Mouse (Mus musculus): Measurements from ENCODE around the gene Pgs1.

Pgs1 gene

DNA sequence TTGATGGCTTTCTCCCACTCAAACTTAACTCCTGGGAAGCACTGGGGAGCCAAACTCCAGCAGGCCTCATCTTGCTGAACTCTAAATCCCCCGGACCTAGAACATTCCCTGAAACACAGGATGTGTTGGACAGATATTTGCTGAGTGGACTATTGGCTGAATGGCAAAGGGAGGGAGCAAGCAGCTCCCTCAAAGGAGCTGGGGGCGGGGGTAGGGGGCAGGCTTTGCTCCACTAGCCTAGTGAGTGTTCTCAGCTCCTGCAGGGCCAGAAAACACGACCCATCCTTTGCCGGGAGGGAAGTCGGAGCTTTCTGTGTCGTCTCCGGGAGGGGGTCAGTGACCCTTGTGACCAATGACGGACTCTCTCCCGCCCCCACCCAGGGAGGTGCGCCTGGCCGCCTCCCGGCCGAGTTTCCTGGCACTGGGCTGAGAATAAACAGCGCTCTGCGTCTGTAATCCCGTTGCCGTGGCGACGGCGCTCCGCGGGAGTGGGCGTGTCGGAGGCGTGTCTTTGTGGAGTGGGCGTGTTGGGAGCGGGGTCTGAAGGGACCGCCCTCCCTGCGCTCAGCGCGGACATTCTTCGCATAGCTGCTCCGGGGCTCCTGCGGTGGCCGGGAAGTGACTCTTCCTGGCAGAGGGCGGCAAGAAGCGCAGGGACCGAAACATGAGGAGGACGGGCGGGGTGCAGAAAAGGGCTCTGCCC lies 22.9 kb upstream of the Pgs1 start:
- DNase-seq (ENCODE audit: low spot score), result peak; percentile 93

DNA sequence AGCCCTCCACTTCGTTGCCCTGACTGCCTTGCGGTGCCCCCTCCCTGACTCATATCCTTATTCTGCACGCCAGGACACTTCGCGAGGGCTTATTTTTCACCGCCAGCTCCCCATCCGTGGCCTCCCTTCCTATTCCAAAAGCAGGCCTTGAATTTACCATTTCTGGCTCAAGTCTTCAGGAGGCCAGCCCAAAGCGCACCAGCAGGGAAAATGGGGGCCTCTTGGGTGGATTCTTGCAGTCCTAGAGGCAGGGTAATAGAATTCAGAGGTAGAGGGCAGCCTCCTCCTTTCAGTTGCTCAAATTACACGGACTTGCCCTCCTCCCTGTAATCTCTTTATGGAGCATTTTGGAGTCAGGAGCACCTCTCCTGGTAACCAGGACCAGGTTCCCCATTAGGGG lies 22.2 kb upstream of the Pgs1 start:
- DNase-seq (ENCODE audit: low spot score), result no peak

DNA sequence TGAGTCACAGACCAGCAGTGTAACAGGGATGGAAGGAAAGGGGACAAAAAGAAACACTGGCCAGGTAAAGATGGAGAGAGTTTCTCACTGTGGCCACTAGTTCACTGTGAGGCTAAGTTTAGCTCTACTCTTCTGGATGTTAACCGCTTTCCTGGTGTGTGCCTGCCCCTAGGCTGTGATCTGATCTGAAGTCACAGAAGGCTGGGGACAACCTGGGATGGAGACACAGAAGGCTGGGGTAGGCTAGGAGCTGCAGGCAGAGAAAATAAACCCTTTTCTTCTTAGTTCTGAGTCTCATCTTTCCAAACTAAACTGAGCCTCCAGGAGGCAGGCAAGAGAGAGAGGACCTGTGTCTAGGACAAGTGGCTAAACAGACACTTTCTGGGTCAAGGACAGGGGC lies 21.8 kb upstream of the Pgs1 start:
- DNase-seq (ENCODE audit: low spot score), result no peak

DNA sequence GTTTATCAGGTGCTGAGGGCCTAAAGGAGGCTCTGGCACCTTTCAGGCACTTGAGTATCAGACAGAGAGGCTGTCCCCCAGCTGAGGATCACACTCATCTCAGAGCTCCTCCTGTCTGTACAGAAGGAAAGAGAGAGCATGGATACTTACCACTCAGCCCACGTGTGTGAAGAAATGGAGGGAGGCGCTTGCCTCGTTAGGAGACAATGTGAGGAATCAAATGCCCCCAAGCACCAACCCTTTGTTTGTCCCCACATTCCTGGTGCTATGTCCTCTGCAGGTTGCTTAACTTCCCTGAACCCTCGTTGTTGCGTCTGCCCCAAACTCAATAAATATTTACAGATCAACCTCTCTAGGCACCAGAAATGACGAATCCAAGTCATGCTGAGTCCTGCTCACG lies 21.0 kb upstream of the Pgs1 start:
- DNase-seq (ENCODE audit: low spot score), result no peak

DNA sequence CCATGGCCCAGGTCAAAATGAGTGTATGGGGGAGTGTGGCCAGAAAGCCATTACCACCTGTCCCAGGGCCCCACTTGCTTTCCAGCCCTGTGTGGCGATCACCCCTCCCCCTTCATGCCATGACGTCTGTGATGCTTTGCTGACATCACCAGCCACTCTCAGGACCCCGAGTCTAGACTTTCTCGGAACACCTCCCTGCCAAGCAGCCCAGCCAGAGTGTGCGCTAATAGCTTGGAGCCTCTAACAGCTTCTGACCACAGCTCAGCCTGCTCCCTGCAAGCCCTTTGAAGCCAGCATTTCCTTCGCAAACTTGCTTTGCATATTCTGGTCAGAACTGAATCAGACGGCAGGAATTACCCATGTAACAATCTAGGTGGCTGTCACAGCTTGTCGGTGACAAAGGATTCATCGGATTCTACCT lies 20.5 kb upstream of the Pgs1 start:
- no peak for DNase-seq (ENCODE audit: low spot score)

DNA sequence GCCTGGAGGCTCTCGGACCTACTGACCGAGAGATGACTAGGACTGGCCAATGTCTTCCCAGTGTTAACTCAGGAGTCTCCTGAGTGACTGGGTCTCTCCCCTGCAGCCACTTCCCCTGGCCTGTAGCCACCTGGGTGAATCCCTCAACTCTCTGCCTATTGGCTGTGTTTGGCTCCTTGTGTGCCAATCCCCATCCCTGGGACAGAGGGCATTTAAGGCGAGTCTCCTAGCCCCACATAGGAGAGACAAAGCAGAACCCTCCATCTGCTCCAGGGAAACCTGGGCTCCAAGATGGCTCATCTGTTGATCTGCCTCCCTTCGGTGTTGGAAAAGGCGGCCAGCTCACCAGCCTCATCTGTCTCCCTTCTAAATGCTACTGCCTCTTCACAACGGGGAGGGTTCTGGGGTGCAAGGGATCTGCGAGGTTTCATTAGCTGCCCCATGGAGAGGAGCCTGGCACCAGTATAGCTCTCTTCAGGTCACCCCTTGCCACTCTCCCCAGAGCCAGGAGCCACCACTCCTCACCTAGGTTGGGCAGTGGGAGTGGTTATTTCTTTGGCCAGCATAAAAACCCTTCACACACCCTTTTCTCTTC lies 19.5 kb upstream of the Pgs1 start:
- no peak for DNase-seq (ENCODE audit: low spot score)

DNA sequence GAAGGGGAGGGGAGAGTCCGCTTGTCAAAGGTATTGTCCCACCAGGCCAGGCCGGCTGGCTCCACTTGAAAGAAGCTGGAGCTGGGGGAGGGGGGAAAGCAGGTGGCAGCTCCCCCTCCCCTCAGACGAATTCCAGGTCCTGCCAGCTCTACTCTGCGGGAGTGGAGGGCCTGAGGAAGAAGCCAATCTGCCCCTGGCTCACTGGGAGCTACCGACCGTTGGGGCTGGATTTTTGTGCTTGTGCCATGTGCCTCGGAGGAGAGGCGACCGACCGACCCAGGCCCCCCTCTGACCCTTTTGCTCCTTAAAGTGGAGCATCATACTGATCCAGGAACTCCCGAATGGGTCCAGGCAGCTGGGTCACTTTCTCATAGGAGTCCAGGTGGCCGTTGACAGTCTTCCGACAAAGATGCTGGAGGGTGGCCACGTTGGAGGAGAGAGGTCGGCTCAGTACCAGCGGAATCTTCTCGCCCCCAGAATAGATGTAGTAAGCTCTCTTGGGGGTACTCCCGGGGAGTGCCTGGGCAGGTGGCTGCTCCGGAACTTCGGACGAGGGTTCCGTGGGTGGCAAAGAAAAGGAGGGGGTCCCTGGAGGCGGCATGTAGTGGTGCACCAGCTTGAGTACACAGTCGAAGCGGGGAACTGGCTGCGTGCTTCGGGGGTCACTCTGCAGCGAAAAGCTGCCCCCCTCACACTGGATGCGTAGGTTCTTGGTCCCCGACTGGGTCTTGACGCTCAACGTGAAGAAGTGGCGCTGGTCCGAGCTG lies 18.7 kb upstream of the Pgs1 start:
- no peak for DNase-seq (ENCODE audit: low spot score)

DNA sequence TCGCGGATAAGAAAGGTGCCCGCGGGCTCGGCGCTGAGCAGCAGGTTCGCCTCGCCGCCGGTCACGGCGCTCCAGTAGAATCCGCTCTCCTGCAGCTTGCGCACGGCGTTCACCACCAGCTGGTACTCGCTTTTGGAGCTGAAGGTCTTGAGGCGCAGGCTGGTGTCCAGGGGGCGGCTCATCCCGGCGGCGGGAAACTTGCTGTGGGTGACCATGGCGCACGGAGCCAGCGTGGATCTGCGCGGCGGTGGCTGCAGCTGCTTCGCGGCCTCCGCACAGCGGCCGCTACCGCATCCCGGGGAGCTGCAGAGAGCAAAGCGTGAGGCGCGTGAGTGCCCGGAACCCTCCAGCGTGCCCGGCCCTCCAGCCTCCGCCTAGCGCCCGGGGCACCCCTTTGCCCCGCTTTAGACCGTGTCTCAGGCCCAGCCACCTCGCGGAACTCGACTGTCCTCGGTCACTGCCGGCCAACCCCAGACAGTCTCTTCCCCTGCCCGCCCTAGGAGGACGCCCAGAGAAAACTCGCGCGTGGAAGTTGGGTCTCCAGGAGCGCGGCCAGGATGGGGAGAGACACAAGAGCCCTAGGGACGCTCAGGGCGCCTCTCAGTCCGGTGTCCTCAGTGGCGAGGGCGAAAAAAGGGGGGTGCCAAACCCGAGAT lies 17.9 kb upstream of the Pgs1 start:
- DNase-seq (ENCODE audit: low spot score), result no peak

DNA sequence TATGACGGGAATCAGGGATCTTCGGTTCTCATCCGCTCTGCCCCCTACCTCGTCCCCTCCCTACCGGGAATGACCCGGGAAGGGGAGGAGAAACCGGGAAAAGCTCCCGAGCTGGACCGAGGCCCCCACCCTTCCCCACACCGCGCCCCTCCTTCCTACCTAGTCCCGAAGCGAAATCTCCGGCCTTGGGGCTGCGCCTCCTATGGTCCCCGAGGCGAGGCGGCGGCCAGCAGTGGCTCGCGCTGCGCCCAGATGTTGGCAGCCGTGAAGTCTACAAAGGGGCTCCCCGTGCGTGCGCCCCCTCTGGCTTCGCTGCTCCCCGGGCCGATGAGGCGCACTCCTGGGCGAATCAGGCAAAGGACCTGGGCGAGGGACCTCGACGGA lies 17.4 kb upstream of the Pgs1 start:
- no peak for DNase-seq (ENCODE audit: low spot score)

DNA sequence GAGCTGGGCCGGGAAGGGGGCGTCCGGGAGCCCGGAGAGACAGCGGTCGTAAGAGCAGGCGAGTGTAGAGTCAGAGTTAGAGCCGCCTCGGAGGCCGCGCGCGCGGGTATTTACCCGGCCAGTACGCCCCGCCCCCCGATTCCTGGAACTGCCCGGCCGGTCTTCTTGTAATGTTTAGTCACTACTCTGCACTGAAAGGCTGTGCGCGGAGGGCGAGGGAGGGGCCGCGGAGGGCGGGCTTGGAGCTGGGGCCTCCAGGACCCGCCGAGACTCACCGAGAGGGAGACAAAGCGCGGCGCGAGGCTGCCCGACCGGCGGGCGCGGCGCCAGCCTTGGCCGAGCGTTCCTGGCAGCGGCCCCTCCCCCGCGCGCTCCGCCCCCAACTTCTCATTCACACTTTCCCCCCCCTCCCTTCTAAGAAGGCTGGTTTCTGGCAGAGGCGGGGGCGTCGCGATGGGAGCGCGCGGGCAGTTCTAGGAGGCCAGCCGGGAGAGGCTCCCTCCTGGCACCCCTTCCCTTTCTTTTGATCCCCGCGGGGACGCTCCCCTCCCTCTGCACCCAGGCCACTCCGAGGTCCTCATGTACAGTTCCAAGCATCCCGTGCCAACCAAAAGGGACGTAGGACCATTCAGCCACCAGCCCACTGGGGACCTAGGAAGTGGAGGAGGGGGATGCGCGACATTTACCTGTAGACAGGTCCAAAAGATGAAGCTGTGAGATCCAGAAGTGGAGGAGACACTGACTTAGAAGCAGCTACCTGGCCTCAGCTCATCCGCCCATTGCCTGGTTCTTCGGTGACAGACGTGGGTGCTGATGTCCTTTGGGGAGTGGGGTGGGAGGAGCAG lies 16.8 kb upstream of the Pgs1 start:
- peak; percentile 87 for DNase-seq (ENCODE audit: low spot score)

DNA sequence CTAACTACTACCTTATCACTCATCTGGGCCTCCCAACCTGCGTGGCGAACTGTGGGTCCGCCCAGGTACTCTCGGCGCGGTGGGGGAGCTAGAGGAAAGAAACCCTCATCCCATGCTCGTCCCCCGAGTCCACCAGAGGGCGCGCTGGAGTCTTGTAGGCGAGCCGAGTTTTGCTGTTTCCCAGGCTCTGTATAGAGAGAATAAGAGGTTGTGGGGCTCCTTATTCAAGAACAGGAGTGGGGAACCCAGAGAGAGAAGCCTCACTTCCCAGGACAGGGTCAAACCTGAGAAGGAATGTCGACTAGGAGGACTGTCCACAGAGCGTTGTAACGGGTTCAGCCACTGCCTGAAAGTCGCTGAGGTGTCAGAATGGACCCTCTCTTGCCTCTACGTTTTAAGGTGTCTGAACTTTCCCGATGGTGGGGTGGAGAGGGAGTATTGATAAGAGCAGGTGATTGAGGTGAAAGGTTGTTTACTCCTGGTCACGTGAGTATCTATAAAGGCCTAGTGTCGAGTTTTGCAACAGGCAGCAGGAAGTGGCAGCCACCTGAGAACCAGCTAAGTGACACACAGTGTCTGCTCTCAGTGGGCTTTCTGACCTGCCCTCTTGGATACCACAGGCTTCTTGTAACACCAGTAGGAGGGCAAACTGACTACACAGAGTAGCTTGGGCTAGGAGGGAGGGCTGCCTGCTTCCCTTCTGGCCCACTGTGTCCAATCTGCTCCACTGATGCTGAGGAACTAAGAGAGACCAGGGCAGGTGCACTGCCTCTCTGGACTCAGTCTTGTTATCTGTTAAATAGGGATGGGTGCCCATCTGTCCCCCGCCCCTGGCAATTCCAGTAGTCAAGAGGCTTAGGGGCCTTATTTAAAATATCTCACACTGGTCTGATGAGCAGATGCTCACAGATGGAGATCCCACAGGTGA lies 15.9 kb upstream of the Pgs1 start, which contains the start of gene Socs3:
TSS of gene Socs3 (minus strand) at position 103 of the 928 bp plus-strand sequence.
- DNase-seq (ENCODE audit: low spot score), result peak; percentile 76

DNA sequence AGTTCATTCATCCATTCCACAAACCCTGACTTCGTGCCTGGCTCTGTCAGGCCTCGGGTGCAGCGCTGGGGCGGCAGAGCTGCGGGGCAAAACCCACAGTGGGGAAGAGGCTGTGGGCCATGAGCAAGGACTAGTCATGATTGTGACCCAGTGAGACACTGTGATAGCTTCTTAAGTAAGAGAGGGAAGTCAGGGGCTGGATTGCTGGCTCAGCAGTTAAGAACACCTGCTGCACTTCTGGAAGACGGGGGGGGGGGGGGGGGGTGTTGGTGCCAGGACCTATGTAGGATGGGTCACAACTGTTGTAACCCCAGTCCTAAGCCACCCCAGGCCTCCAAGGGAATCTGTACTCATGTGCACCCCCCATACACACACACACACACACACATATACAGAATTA lies 15.0 kb upstream of the Pgs1 start:
- no peak for DNase-seq (ENCODE audit: low spot score)

DNA sequence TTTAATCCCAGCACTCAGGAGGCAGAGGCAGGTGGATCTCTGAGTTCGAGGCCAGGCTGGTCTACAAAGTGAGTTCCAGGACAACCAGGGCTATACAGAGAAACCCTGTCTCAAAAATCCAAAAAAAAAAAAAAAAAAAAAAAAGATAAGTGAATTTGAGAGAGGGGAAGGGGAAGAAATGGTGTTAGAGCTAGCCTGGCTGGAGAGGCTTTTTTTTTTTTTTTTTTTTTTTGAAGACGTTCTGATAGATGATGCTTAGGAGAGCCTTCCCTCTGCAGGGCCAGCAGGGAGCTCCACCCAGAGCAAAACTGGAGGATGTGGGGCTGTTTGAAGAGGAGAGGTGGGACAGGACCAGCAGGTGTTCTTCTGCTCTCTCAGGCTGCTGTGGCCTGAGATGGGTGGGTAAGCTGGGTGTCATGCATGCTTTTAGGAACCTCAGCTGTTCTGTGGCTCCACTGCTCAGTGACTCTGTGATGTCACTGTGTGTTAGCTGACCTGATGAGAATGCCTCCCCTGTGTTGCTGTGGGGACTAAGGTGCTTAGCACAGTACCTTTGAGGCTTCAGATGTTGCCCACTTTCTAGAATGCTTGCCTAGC lies 14.3 kb upstream of the Pgs1 start:
- DNase-seq (ENCODE audit: low spot score), result no peak

DNA sequence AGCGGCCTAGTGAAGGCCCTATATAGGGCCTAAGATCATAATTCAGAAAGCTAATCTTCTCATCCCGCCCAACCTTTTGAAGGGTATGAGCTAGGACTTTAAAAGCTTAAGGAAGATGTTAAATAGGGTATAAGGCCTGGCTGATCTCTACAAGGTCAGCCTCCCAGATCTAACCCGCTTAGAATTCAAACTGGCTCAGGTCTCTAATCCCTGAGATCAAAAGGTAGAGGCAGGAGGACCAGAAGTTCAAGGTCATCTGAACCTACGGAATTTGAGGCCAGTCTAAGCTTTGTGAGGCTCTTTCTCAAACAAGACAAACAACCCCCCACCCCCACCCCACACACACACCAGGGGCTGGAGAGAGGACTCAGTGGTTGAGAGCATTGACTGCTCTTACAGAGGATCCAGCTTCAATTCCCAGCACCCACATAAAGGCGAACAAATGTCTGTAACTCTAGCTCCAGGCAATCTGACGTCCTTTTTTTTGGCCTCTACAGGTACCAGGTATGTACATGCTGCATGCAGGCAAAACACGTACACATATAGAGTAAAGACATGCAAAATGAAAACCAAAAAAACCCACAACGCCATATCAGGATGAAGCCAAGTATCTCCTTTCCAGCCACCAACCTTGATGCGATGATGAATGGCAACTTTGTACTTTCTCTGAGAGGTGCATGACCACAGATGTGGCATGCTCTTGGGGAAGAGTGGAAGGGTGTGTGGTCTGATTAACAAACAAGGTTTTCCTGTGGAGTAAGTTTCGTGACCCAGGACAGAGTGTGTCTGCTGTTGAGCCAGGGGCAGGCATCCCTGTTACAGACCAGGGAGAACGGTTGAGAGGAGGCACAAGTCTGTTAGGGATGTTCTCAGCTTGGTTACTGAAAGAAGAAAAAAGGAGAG lies 13.2 kb upstream of the Pgs1 start:
- DNase-seq (ENCODE audit: low spot score), result no peak

DNA sequence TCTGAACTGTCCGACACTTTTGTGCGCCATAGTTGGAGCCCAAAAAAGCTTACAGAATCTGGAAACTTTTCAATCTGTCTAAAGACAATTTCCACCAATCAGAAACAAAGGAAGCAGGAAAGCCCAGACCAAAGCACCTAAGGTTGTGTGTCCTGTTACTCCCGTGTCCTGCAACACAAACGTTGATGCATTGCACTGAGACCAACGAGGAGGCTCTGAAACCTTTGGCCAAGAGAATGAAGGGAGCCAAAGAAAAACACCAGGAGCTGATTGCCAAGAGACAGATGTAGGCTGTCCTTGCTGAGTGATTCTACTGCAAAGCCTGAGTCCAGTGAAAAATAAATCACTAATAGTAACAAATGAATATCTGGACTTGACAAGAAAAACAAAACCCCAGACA lies 12.5 kb upstream of the Pgs1 start:
- DNase-seq (ENCODE audit: low spot score), result no peak

DNA sequence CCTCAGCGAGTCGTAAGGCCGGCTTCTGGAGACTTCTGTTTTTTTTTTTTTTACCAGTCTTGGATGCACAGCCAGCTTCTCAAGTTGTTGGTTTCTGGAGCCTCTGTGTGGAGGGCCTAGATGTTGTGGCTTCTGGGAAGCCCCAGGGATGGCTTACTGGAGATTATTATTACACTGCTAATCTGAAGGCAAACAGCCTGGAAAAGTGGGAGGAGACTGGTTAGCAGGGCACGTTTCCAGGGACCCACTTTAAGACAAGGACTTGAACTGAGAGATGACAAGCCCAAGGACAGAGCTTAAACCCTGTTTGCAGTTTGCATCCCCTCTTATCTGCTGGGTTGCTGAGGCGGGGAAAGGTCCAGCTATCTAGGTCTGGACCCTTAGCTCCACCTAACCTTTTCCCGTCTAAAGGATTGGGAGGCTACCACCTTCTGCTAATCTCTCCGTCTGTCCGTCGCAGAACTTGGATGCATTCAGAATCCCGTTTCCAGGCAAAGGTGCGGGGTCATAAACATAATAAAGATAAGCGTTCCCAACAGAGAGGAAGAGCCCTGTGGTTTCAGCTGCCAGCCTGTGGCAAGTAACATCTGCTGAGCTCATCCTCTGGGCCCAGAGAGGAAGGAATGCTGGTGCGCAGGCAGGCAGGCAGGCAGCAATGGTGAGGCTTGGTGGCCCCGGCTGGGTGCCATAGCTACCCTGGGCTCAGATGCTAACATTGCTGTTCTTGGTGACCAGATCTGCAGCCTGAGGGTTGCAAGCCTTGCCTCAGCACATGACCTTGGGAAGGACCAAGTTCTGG lies 11.6 kb upstream of the Pgs1 start:
- DNase-seq (ENCODE audit: low spot score), result no peak

DNA sequence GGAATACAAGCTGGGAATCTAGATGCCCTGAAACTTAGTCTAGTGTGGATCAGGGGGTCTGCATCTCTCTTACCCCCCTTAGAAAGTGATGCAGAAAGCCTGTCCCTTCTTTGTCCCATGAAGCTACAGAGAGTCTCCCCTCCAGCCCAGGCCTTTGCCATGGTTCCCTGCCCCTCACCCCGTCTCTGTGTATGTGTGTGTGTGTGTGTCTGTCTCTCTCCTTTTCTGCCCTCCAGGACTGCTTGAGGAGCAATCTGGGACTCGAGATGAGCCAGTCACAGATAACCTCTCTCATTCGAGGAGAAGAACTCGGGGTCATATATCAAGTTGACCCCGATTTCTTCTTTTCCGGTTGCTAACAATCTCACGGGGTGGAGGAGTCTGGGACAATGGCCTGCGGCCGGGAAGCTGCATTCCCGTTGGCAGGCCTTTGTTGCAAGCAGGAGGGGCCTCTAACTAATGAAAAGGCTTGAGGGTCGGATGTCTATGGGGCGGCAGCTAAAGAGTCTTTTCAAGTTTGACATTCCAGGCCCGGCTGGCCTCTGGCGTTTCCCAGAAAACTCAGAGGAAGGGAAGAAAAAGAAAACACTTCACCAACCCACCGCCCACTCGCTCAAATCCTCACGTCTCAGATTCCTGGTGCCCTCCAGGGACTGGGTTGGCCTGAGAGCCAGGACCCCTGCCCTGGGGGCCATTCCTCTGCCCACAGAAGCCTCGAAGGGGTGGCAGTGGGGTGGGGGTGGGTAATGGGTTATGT lies 10.7 kb upstream of the Pgs1 start:
- DNase-seq (ENCODE audit: low spot score), result no peak

Data from testis, postnatal 14 days (tissue).